Mouse (Mus musculus) spleen, postnatal 10 days (tissue): Measurements from ENCODE around the gene 1700001P01Rik.
"Not testable (repeated sequence)": the region's sequence is repeated elsewhere in the genome, so short reads cannot be mapped to it uniquely, and the experiment has no call there.

Source experiments
- DNase-seq, 2 experiments: peaks; one replicate each; pipeline ENCODE4 v3.0.0; 2021 to 2022; ENCODE audit warnings: low spot score in 2 of 2

1700001P01Rik gene

DNA sequence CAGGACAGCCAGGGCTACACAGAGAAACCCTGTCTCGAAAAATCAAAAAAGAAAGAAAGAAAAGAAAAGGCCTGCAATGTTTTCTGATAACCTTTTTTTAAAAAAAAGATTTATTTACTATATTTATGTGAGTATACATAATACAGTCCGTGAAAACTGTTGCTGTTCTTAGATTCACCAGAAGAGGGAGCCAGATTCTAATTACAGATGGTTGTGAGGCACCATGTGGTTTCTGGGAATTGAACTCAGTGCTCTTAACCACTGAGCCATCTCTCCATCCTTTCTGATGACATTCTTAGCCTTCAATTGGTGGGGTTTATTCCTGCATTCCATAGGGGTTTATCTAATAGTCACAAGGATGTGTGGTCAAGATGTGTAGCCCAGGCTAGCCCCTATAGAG lies 17.4 kb upstream of the 1700001P01Rik start:
- peak in 1 of 2 experiments; percentile 52 for DNase-seq

DNA sequence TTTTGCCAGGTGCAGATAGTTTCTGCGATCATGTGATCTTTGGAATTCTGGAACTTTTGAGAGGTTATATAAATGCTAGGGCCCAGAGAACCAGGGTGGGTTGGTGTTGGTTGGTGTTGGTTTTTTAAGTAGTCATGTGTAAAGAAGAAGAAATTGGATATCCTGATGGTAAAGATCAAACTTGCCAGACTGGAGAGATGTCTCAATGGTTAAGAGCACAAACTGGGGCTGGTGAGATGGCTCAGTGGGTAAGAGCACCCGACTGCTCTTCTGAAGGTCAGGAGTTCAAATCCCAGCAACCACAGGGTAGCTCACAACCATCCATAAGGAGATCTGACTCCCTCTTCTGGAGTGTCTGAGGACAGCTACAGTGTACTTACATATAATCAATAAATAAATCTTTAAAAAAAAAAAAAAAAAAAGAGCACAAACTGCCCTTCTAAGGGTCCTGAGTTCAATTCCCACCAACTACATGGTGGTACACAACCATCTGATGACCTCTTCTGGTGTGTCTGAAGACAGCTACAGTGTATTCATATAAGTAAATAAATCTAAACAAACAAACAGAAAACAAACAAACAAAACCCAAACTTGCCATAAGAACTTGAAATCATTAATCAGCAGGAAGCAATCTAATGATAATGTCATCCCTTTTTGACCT lies 15.2 kb upstream of the 1700001P01Rik start:
- not testable (repeated sequence) for DNase-seq

DNA sequence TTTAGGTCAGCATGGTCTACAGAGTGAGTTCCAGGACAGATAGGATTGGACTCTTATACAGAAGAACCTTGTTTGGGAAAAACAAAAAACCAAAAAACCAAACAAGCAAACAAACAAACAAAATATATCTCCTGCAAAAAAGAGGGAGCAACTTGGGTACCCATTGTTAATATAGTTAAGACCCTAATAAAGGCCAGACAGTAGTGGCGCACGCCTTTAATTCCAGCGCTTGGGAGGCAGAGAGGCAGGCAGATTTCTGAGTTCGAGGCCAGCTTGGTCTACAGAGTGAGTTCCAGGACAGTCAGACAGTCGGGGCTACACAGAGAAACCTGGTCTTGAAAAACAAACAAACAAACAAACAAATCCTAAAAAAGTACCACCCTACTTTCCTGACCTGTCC lies 14.0 kb upstream of the 1700001P01Rik start:
- no peak for DNase-seq

DNA sequence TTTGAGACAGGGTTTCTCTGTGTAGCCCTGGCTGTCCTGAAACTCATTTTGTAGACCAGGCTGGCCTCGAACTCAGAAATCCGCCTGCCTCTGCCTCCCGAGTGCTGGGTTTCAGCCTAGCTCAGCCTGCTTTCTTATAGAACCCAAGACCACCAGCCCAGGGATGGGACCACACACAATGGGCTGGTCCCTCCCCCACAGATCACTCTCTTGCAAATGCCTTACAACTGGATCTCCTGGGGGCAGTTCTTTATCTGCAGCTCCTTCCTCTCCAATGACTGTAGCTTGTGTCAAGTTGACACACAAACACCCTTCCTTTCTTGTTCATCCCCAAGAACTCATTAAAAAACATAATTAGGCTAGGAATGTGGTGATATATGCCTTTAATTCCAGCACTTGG lies 12.2 kb upstream of the 1700001P01Rik start:
- DNase-seq = no peak

DNA sequence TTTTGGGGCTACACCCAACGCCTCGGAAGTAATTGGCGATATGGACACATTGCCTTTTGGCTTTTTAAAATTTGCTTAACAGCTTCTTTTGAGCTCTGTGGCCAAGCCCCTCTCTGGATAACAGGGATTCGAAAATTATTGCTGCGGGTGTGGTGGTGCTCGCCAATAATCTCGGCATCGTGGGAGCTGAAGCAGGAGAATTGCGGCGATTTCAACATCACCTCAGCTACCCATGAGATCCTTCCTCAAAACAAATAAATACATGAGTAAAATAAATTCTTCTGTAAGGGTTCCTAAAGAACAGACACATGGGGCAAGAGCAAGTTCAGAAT lies 6.8 kb upstream of the 1700001P01Rik start:
- DNase-seq = no peak

DNA sequence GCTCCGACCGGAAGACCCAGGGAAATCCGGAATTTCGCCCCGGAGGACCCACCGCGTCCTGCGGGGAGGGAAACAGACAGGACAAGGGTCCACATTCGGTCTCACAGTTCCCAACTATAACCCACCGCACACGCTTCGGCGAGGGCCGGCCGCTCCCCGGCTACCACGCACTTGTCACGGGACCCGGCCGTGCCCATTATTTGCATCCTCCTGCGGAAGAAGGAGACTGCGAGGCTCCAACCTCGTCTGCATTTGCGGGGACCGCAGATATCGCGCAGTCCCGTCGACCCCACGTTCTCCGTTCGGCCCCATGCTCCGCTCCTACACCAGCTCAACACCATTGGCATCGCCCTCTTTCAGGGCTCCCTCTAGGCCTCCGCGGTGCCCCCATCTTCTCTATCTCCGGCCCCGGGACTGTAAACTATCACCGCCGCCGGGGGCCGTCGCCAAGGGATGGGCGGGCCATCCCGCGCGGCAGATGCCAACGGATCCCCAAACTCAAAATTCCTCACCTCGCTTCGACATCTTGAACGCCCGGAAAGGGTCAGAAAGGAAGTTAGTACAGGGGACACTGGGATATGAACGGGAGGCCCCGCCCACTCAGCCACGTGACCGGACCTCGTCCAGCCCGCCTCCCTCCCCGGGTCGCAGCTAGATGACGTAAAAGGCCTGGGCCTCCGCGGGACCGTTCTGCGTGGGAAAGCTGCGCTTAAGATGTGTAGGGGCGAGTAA lies 6.3 kb upstream of the 1700001P01Rik start, which contains the start of gene Rpl23:
TSS of gene Rpl23 (minus strand) at position 606 of the 732 bp plus-strand sequence.
- peak; percentile 99 to 100 for DNase-seq

DNA sequence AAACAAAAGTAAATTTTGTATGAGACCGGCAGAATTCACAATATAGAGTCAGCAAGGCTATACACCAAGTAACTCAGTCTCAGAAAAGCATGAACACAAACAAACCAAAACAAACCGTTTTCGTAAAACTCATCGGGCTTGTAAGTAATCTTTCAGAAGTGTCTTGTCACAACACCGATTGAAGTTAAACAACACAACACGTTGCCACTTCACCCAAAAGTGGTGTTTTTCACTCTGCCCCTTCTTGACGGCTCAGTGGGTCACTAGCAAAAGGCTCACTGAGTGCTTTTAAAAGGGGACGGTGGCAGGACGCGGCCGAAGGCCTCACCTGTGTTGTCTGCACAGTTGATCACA lies 5.7 kb upstream of the 1700001P01Rik start:
- no peak for DNase-seq

DNA sequence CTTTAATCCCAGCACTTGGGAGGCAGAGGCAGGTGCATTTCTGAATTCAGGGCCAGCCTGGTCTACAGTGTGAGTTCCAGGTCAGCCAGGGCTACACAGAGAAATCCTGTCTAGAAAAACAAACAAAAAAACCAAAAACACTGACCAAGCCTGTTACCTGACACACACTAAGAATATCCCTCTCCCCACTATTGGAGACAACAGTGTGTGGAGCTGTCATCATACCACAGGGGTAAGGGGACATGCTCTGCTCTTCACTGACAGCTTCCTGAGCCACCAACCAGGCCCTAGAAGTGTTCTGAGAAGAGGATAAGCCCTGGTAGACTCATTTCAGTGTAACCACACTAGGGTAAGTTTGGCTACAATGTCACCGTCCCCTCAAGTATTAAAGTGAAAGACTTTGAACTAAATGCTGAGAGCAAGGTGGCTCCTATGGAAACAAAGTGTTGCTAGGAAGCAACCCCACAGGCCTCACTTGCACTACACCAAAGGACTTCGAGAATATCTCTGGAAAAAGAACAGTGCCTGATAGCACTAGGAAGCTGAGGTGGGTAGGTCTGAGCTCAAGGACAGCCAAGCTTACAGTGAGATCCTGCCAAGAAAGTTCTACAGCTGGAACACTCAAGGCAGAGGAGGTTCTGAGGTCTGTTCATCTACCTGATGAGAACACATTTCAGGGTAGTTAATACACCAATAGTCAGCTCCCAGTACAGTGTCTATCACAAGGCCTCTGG lies 4.4 kb upstream of the 1700001P01Rik start:
- DNase-seq = no peak

DNA sequence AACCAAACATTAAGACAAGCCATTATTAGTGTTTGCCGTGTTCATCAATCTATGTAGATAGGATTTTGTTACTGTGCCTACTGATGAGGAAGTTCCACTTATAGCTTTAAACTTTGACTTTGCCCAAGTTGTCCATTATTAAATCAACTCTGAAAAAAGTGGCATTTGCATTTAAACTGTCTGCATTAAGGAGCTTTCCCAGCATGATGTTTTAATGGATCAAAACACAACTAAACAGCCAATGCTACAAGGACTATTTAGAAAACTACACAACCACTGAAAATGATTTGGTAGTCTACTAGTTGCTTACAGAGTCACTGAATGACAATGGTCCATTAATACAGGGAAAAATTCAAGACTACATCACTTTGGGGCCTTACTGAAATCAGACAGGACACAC lies 3.2 kb upstream of the 1700001P01Rik start:
- no peak for DNase-seq

DNA sequence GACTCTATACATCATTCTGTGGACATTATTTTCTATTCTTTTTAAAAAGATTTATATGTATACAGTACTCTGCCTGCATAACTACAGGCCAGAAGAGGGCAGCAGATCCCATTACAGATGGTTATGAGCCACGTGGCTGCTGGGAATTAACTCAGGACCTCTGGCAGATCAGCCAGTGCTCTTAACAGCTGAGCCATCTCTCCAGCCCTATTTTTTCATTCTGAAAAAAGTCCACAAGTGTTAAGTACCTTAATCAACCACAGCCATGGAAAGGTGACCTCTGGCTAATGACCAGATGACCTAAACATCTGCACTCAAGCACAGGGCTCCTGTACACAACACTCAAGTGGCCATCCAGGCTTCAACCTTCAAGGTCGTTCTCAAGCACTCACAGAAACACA lies 1.4 kb upstream of the 1700001P01Rik start:
- peak in 1 of 2 experiments; percentile 54 for DNase-seq

DNA sequence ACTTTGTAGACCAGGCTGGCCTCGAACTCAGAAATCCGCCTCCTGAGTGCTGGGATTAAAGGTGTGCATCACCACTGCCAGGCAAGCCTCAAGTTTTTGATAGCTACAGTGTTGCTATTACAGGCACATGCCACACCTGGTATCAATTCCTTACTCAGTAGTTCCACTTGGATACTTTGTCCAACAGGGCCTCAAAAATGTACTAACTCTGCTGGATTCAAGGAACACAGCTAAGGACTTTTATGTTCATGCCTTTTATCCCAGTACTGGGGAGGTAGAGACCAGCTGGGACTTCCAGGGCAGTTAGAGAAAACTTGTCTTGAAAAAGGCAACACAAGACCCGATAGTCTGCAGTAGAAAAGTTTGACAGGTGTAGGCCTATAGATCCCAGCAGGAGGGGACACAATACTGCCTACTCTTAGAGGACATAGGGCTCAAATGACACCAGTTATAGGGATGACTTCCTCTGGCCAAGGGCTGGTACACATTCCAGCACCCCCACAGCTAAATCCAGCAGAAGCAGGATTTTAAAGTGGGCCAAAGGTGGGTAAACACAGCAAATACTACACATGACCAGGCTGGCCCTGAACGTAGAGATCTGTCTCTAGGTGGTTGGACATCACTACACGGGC lies 895 bp upstream of the 1700001P01Rik start:
- DNase-seq = no peak

DNA sequence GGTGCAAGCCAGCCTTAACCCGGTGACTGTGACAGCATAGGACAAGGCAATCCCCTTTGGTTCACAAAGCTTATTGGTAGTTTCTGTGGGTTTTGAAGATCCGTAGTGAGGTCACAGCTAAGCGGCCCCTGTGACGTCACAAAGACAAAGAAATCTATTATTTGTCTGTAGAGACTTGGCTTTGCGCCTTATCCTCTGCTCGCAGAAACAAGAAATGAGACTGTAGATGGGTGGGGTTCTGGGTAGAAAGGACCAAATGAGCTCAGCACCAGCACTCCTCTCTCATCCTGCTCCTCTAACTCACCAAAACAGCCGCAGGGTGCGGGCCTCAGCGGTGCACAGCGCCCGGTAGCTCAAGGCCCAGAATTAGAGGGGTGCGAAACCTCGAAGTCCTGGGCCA lies 532 bp downstream of the 1700001P01Rik start:
- no peak for DNase-seq

DNA sequence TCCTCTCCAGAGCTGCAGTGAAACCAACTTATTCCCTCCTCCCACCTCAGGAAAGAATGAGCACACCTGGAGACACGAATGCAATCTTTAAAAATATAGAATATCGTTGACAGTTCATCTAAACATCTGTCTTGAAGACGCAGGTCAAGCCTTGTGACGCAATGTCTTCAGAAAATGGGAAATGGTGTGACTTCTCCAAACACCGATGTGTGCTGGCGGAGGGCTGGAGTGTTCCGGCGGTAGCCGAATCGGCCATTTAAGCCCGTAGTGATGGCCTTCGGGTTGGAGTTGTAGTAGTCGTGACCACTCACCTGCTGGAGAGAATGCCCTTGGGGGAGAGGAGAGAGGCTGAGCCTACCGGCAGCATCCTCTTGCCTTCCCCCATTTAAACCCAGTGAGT lies 4.3 kb downstream of the 1700001P01Rik start:
- DNase-seq = no peak

DNA sequence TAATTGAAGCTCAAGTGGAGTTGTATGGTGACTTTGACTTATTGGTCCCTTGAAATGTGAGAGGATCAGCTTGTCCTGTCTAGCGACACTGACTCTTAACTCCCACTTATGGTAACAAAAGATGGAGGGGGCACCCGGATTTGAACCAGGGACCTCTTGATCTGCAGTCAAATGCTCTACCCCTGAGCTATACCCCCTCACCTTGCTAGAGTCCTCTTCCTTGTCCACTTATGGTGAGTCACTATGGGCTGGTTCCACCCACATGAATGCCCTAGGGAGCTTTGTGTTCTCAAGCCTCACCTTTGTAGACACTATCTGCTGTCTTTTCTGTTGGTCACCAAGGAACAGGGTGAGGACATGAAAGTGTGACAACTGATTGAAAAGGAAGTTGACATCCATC lies 6.0 kb downstream of the 1700001P01Rik start:
- no peak for DNase-seq

DNA sequence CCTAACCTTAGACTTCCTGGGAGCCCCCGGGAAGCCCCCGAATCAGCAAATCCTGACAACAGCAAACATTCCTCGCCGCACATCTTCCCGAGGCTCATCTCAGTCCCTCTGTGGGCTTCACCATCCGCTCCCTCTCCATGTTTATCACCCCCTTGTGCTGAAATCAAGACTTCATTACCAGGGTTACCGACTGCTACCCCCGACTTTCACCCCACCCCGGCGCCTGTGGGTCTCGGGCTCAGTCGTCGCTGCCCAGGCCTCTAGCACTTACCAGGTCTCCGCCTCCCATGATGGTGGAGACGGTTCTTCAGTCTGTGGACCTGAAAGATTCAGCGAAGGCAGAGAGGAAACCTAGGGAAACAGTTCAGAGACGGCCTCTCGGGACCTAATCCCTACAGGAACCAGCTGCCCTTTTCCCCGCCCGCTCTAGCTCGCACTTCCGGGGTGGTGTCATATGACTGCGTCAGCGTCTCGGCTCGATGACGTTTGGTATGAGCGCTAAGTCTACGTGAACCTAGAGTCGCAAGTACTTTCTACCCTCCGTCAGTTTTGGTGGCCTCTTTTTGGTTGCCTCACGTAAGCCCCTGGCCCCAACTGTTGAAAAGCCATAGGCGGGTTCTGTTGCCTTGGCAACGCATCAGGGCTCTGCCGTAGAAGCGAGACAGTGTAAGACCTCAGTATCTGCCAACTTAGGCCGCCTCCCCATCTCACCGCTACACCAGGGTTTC lies 9.4 kb downstream of the 1700001P01Rik start, which contains the start of gene Cwc25:
TSS of gene Cwc25 (minus strand) at position 403 of the 728 bp plus-strand sequence.
- peak; percentile 93 to 96 for DNase-seq

DNA sequence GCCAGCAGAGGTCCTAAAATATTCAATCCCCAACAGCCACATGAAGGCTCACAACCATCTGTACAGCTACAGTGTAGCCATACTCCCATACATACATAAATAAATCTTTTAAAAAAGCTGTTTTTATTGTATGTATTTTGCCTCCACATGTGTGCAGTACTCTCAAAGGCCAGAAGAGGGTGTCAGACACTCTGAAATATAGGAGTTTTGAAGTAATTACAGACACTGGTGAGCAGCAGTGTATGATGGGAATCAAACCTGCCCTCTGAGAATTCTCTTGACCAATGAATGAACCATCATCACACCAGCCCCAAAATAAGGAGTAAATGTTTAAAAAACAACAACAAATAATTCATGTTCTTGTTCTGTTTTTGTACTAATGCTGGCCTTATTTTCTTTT lies 14.1 kb downstream of the 1700001P01Rik start:
- no peak for DNase-seq

DNA sequence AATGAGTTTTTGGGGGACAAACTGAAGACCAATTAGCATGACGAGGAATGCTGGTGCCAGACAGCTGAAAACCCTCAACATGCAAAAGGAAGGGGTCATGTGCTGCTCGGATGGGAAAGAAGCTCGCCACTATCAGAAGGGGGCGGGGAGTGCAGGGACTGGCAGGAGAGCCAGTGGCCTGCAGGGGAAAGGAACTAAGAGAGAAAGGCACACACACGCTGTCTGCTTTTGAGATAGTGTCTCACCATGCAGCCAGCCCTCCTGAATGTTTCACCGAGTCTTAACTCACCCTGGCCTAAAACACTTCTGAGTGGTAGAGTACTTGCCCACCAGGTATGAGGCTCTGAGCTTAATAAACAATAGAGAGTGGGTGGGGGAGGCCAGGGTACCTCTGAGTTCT lies 16.8 kb downstream of the 1700001P01Rik start:
- no peak for DNase-seq

DNA sequence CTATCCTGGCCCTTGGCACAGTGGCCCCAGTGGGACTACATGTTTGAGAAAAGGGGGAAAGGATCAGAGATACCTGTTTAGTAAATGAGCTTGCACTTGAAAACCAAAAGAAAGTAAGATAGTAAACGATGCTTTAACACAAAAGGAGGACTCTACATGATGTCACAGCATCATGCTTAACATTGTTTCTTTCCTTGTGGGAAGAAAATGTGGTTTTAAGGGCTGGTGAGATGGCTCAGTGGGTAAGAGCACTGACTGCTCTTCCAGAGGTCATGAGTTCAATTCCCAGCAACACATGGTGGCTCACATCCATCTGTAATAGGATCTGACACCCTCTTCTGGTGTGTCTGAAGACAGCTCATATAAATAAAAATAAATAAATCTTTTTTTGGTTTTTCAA lies 17.6 kb downstream of the 1700001P01Rik start:
- DNase-seq = no peak

DNA sequence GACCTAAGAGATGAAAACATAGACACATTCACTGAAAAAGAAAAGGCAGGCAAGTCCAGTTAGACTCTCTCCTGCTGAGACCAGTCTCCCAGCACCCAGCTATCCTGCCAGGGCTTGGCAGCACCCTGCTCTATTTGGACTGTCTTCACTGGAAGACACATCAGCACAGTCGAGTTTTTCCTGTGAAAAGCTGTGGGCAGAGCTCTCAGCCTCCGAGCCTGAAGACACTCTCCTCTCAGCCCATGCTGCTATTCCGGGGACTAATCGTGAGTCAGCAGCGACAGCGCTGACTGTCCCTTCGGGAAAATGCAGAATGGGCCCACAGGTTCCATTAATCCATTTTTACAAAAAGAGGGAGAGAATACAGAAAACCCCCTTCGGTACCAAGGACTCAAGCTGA lies 22.4 kb downstream of the 1700001P01Rik start:
- no peak for DNase-seq

DNA sequence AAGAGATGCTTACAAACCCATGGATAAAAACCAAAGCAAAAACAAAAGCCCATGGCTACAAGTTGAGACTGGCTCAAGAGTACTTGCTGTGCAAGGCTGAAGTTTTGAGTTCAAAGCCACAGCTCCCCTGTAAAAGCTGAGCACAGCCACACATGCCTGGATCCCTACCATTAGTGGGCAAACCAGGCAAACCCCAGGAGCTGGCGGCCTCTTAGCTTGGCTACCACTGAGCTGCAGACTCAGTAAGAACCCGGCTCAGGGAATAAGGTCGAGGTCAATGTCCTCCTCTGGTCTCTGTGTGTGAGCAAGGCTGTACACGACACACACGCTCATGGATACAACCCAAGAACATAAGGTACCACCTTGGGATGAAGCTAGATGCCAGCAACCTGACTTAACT lies 27.2 kb downstream of the 1700001P01Rik start:
- DNase-seq = no peak

DNA sequence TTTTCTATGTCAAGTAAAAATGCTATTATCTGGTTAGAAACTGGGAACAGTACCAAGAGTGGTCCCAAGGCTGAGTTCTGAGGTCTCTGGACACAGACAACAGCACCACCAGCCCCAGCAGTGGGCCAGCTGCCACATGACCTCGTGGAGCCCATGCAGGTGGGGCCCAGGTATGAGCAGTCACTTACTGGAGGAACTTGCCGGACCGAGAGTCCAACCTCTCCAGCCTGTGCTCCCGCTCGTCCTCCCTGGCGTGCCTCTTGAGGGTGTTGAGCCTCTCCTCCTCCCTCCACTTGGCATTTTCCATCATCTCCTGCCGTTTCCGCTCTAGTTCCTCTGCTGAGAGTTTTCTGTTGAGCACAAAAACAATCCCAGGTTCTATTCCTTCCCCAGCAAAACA lies 27.9 kb downstream of the 1700001P01Rik start:
- no peak for DNase-seq

DNA sequence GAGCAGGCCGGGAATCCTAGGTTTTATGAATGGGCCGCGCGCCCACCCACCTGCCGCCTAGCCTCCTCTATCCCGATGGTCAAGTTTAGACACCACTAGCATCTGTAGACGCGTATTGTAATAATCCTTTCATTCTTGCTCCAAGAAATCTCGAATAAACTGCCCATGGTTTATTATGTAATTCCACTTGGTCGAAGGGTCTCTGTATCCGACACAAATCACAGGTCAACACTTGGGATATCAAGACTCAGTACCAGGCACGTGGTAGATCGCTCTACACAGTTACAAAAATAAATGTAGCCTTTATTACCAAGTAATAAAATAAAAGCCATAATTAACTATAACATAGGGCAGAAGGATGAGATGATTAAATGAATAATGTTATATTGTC lies 30.4 kb downstream of the 1700001P01Rik start:
- no peak for DNase-seq
